Mouse (Mus musculus): Measurements from ENCODE around the gene Celf1.

DNA sequence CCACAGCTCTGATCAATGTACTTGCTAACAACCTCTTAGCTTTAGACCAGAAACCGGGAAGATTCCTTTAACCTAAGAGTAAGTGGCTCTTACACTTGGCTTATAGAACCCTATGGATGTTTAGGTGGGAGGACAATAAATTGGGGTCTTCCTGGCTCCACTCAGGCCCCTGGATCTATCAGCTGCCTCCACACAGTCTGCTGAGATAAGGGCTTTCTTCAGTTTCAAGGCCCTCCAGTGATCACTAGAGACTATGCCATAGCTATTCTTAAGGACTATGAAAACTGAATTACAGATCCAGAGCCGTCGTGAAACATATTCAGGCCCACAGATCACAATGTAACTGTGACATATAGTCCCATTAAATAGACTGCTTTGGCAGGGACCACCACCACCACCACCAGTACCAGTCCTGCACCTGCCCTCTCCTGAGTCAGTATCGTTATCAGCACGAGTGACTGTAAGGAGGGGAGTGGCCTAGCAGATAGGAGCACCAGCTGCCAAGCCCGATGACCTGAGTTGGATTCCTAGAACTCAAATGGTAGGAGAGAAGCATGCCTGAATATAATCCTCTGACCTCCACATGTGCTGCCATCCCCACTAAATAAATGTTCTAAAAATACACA lies 46.4 kb upstream of the Celf1 start:
- no peak for TF ChIP-seq POLR2A (IDR thresholded peaks at IDR 0.05; ENCODE audit: insufficient read depth, low read depth, low read length)
- TF ChIP-seq CTCF (IDR thresholded peaks at IDR 0.05; ENCODE audit: insufficient read depth, low read depth, low read length) = no peak
